Mouse (Mus musculus) stomach, postnatal 0 days (tissue): ENCODE measurements at regions not wholly inside any gene's neighbourhood (a gene's known extent, or its start where the extent isn't known, plus 50 kb on each side); places are given as distances from the start of the nearest gene placed in this dataset.

Source experiments
- CTCF ChIP-seq: IDR thresholded peaks from 2 replicates; pipeline ENCODE4 v1.5.1; 2016; ENCODE audit warnings: antibody characterized with exemption, low read depth, mild to moderate bottlenecking, moderate library complexity
- EP300 ChIP-seq: optimal IDR thresholded peaks from 2 replicates; pipeline ENCODE3; 2016; ENCODE audit warnings: antibody characterized with exemption

DNA sequence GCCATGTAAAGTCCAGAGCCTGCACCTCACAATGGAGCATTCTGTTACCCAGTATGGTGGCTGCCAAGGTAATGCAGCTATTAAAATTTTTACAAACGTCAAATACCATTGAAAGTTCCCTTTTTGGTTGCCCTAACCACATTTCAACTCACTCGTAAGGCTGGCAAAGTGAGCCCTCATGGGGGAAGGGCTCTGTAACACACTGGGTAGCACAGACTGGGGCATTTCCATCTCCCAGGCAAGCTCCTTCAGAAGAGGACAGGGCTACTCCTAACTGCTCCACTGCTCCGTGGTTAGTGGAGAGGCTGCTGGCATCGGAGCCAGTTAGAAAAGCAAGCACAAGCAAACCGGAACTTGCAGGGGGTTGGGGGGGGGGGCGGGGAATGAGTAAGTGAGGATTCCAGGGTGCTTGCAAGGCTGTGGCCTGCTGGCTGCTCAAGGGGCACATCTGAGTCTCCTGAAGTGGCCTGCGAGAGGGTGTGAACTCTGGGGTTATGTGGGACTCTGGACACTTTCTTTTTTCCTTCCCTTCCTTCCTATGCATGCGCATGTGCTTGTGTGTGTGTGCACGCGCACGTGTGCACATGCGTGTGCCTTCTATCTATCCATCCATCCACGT is 233.8 kb downstream of the Sox9 start:
- TF ChIP-seq EP300 (no peak), CTCF (no peak)
